Mouse (Mus musculus): ENCODE results near the gene Cpa5.

GRCm38 (mm10) chr6:30635361-30635862, 24.6 kb downstream of the Cpa5 start:
- TF ChIP-seq CTCF (IDR thresholded peaks at IDR 0.05; ENCODE audit: control insufficient read depth, insufficient read depth, insufficient replicate concordance, low read depth, low read length) (no peak), POLR2A (IDR thresholded peaks at IDR 0.05; ENCODE audit: control insufficient read depth, low read depth, low read length) (no peak)
